16 mouse cellular contexts compared by ENCODE assay signal in genomic region chr11:51469341-51469831, GRCm38 (mm10).
A peak's percentile ranks its signal among the peaks of the same experiment; 100 is the strongest.
DNase-seq lines count a peak whose midpoint lies in the region; ATAC-seq lines count a peak whose summit lies in the region.
"Had no signal": no experiment of that assay in that cellular context is flagged by ENCODE, and none has a peak within 500 bp of the region (broad histone marks: within the 10 kb centered on the region; RNA-seq: fewer than 3 reads in every experiment).

No protein-coding gene starts in this region.

- H3K9ac ChIP-seq in hindbrain, embryonic 14.5 days = no peak overlapping the region
- H3K9ac ChIP-seq: liver, embryonic 15.5 days had no signal

- no peak for ATAC-seq in hindbrain, embryonic 14.5 days (ENCODE audit: low FRiP score)
- ATAC-seq: activated CD4-positive, CD25-positive, alpha-beta regulatory T cell, adult 4 months had no signal

- no peak overlapping the region for H3K4me3 ChIP-seq in hindbrain, embryonic 10.5 days
- H3K4me3 ChIP-seq in hindbrain, embryonic 14.5 days (replicated peaks; ENCODE audit: low read length) = no peak overlapping the region
- H3K4me3 ChIP-seq: erythroblast, embryonic 14.5 days; heart, adult 2 months; liver, embryonic 15.5 days; myocyte had no signal

- no peak for DNase-seq in hindbrain, embryonic 10.5 days (ENCODE audit: low spot score)
- no peak for DNase-seq in hindbrain, embryonic 14.5 days (ENCODE audit: low spot score)
- peak; percentile 74 for DNase-seq in embryo, embryonic 11 days
- DNase-seq in gastrocnemius, postnatal 25 days = peak; percentile 36
- peak; percentile 67 for DNase-seq in lung, postnatal 10 days
- DNase-seq in layer of hippocampus, postnatal 36 days = no peak
- DNase-seq in urinary bladder, postnatal 14 days (ENCODE audit: low spot score) = no peak
- no peak for DNase-seq in testis, postnatal 10 days (ENCODE audit: low spot score)
- DNase-seq: heart, adult 2 months; kidney, postnatal 25 days; right cerebral cortex, adult 18-20 months; thymus, adult 2 months had no signal

- no peaks in the 10 kb centered on the region for H3K27me3 ChIP-seq in hindbrain, embryonic 10.5 days (ENCODE audit: insufficient read depth, poor library complexity, severe bottlenecking)
- H3K27me3 ChIP-seq in hindbrain, embryonic 14.5 days (ENCODE audit: control insufficient read depth, insufficient read depth, low read length) = no peaks in the 10 kb centered on the region

- no peaks in the 10 kb centered on the region for H3K9me3 ChIP-seq in hindbrain, embryonic 10.5 days
- no peaks in the 10 kb centered on the region for H3K9me3 ChIP-seq in hindbrain, embryonic 14.5 days (ENCODE audit: control insufficient read depth, low read length)
- H3K9me3 ChIP-seq: liver, embryonic 15.5 days had no signal

- 66% methylated on average over 13 of the region's 13 CpGs for WGBS in hindbrain, embryonic 10.5 days
- 80% methylated on average over 13 of the region's 13 CpGs for WGBS in hindbrain, embryonic 14.5 days

- H3K4me1 ChIP-seq in hindbrain, embryonic 10.5 days (replicated peaks) = peaks cover 55% of the 10 kb centered on the region
- peaks cover 14% of the 10 kb centered on the region for H3K4me1 ChIP-seq in hindbrain, embryonic 14.5 days (replicated peaks; ENCODE audit: control insufficient read depth, insufficient read depth, low read length)
- H3K4me1 ChIP-seq: liver, embryonic 15.5 days had no signal

- H3K4me2 ChIP-seq in hindbrain, embryonic 14.5 days (replicated peaks) = no peak overlapping the region
- H3K4me2 ChIP-seq: liver, embryonic 15.5 days had no signal

- no peaks in the 10 kb centered on the region for H3K36me3 ChIP-seq in hindbrain, embryonic 10.5 days
- H3K36me3 ChIP-seq in hindbrain, embryonic 14.5 days (replicated peaks; ENCODE audit: control insufficient read depth, insufficient read depth) = no peaks in the 10 kb centered on the region
- H3K36me3 ChIP-seq: liver, embryonic 15.5 days had no signal

- H3K27ac ChIP-seq in hindbrain, embryonic 10.5 days = peak overlapping the region; percentile 57; the same call in 1 of the 2 replicates
- H3K27ac ChIP-seq in hindbrain, embryonic 14.5 days = no peak overlapping the region
- H3K27ac ChIP-seq: heart, adult 2 months; liver, embryonic 15.5 days had no signal

Comparison
In these comparisons a context has a peak if more than half of its experiments do, and no peak if none do; other contexts are left out.
1. DNase-seq: peak in embryo, embryonic 11 days (single experiment), gastrocnemius, postnatal 25 days (single experiment) and lung, postnatal 10 days (single experiment); none in hindbrain, embryonic 10.5 days (single experiment), hindbrain, embryonic 14.5 days (single experiment), layer of hippocampus, postnatal 36 days (0 of 2), urinary bladder, postnatal 14 days (single experiment) and testis, postnatal 10 days (single experiment).